Comparison of ENCODE assay signal across 10 mouse cellular contexts in the genomic region with DNA sequence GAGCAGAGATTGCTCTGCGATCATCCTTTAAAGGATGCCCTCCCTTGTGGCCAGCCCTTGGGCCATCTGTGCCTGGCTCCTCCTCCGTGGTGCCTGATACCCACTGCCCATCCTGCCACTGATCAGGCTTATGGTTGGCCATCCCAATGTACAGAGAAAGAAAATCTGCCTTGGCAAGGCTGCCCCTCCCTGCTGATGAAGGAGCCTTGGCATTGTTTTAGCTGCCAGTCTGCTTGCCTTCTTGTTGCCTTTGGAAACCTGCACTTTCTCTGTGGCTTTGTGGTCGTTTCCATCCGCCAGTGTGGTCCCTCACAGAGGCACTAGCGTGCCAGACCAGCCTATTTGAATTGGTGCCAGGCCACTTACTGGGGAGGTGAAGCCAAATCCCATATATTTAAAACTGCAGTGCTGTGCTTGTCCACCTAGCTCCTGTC.
DNase-seq lines count a peak whose midpoint lies in the region; ATAC-seq lines count a peak whose summit lies in the region.
"Had no signal": no experiment of that assay in that cellular context is flagged by ENCODE, and none has a peak within 500 bp of the region (broad histone marks: within the 10 kb centered on the region; RNA-seq: fewer than 3 reads in every experiment).

No protein-coding gene starts in this region.

- H3K9me3 ChIP-seq in hindbrain, embryonic 14.5 days (ENCODE audit: control insufficient read depth, low read length), result no peaks in the 10 kb centered on the region
- H3K9me3 ChIP-seq: heart, embryonic 10.5 days; neural tube, embryonic 12.5 days had no signal

- WGBS in hindbrain, embryonic 14.5 days, result 47% methylated on average over 5 of the region's 5 CpGs

- H3K36me3 ChIP-seq in hindbrain, embryonic 14.5 days (replicated peaks; ENCODE audit: control insufficient read depth, insufficient read depth), result no peaks in the 10 kb centered on the region
- H3K36me3 ChIP-seq: heart, embryonic 10.5 days; neural tube, embryonic 12.5 days had no signal

- H3K9ac ChIP-seq in hindbrain, embryonic 14.5 days, result no peak overlapping the region
- H3K9ac ChIP-seq: neural tube, embryonic 12.5 days had no signal

- H3K27ac ChIP-seq in hindbrain, embryonic 14.5 days, result peak overlapping the region; percentile 59
- H3K27ac ChIP-seq: heart, embryonic 10.5 days; neural tube, embryonic 12.5 days had no signal

- peak; percentile 82 for ATAC-seq in hindbrain, embryonic 14.5 days (ENCODE audit: low FRiP score)

- H3K27me3 ChIP-seq in hindbrain, embryonic 14.5 days (ENCODE audit: control insufficient read depth, insufficient read depth, low read length), result no peaks in the 10 kb centered on the region
- H3K27me3 ChIP-seq: neural tube, embryonic 12.5 days had no signal

- peaks cover 5% of the 10 kb centered on the region; the same call in 1 of the 2 replicates for H3K4me1 ChIP-seq in hindbrain, embryonic 14.5 days (replicated peaks; ENCODE audit: control insufficient read depth, insufficient read depth, low read length)
- H3K4me1 ChIP-seq: heart, embryonic 10.5 days had no signal

- H3K4me2 ChIP-seq in hindbrain, embryonic 14.5 days (replicated peaks), result no peak overlapping the region
- H3K4me2 ChIP-seq: neural tube, embryonic 12.5 days had no signal

- intact Hi-C loops in left cerebral cortex, postnatal 25 days (cut with DNase I), result no loop called here

- peak; percentile 5 to 6 for DNase-seq in adrenal gland, postnatal 36 days
- no peak for DNase-seq in adrenal gland, adult 18-20 months (ENCODE audit: low spot score in 2 of 2)
- peak; percentile 28 for DNase-seq in right cerebral cortex, postnatal 4 days
- DNase-seq in right cerebral cortex, postnatal 14 days, result no peak
- DNase-seq in hindbrain, embryonic 14.5 days (ENCODE audit: low spot score), result peak; percentile 74
- DNase-seq in thymus, postnatal 14 days, result no peak
- DNase-seq in left cerebral cortex, postnatal 25 days (ENCODE audit: low spot score in 2 of 2), result no peak
- DNase-seq in thymus, postnatal 25 days, result no peak

- no peak overlapping the region for H3K4me3 ChIP-seq in hindbrain, embryonic 14.5 days (replicated peaks; ENCODE audit: low read length)
- H3K4me3 ChIP-seq: heart, embryonic 10.5 days; neural tube, embryonic 12.5 days had no signal

Comparison
In these comparisons a context has a peak if more than half of its experiments do, and no peak if none do; other contexts are left out.
1. DNase-seq: peak in adrenal gland, postnatal 36 days (2 of 2), right cerebral cortex, postnatal 4 days (single experiment) and hindbrain, embryonic 14.5 days (single experiment); none in adrenal gland, adult 18-20 months (0 of 2), right cerebral cortex, postnatal 14 days (single experiment), thymus, postnatal 14 days (single experiment), left cerebral cortex, postnatal 25 days (0 of 2) and thymus, postnatal 25 days (single experiment).